Mouse (Mus musculus): ENCODE measurements around the gene Zfp52. TPM values are rescaled to one million over a fixed set of nuclear protein-coding genes. Genes with fewer than 3 reads are reported as not detected.

Zfp52 gene
- polyA plus RNA-seq, 1 experiment from 2014 or later: 1.8 TPM

DNA sequence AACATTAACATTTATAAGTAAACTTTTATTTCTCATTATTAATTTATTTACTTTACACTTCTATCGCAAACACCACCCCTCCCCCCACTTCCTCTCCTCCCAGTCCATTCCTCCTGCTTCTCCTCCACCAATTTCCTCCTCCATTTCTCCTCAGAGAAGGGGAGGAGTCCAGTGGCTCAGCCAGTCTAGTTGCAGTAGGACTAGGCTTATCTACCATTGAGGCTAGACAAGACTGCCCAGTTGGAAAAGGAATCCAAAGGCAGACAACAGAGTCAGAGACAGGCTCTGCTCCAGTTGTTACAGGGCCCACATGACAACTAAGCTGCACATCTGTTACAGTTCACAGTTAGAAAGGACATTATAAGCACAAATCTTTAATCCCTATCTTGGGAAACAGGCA, 32.4 kb downstream of the Zfp52 start:
- H3K9ac ChIP-seq: peak overlapping the region; percentile 87; the same call in 1 of the 2 replicates
- peak overlapping the region; percentile 71 for H3K4me3 ChIP-seq
- peaks cover 4% of the 10 kb centered on the region; the same call in 1 of the 2 replicates for H3K36me3 ChIP-seq
- H3K27me3 ChIP-seq: no peaks in the 10 kb centered on the region
- no peak for ATAC-seq (ENCODE audit: low read depth)
- H3K4me2 ChIP-seq: peak overlapping the region; percentile 69
- no peak overlapping the region for H3K27ac ChIP-seq (replicated peaks)
- H3K4me1 ChIP-seq (replicated peaks): peaks cover 16% of the 10 kb centered on the region
- 55% methylated on average over 1 of the region's 1 CpGs for WGBS
- H3K9me3 ChIP-seq: no peaks in the 10 kb centered on the region

GRCm38 (mm10) chr17:21579080-21579479, 43.7 kb downstream of the Zfp52 start:
- H3K4me2 ChIP-seq: no peak overlapping the region
- H3K9me3 ChIP-seq: no peaks in the 10 kb centered on the region
- H3K9ac ChIP-seq: no peak overlapping the region
- peaks cover 52% of the 10 kb centered on the region for H3K36me3 ChIP-seq
- no peak for ATAC-seq (ENCODE audit: low read depth)
- H3K27ac ChIP-seq (replicated peaks): no peak overlapping the region
- no peak overlapping the region for H3K4me3 ChIP-seq
- no peaks in the 10 kb centered on the region for H3K4me1 ChIP-seq (replicated peaks)
- H3K27me3 ChIP-seq: no peaks in the 10 kb centered on the region
- 90% methylated on average over 1 of the region's 1 CpGs for WGBS

- Histone ChIP-seq H3K9ac (no peak overlapping the region), H3K9me3 (no peaks in the 10 kb centered on the region), H3K27ac (replicated peaks) (no peak overlapping the region), H3K4me1 (replicated peaks) (no peaks in the 10 kb centered on the region), H3K4me2 (no peak overlapping the region), H3K4me3 (no peak overlapping the region), H3K36me3 (peaks cover 50% of the 10 kb centered on the region), H3K27me3 (no peaks in the 10 kb centered on the region)
- 24% methylated on average over 5 of the region's 5 CpGs for WGBS
- ATAC-seq (ENCODE audit: low read depth): 0 out of 2 replicates have a peak, but pooled peaks have one; percentile 23
Observed at GRCm38 (mm10) chr17:21579493-21580175, 44.3 kb downstream of the Zfp52 start.

DNA sequence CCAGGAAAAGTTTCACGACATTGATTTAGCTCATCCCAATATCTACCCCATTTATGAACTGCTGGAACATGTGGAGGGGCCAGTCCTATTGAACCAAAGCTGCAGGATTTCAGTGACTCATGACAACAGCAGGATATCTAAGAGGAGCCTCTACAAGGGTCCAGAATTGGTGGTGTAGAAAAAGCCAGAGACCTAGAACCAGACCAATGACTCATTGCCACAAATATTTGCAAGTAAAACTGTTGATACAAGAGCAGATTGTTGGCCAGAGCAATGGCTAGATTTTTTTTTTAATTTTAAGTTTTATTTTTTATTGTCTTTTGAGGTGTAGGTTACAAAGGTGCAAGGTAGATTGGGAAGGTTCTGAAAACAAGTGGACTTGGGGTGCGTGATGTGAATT, 50.2 kb downstream of the Zfp52 start:
- Histone ChIP-seq H3K27me3 (no peaks in the 10 kb centered on the region), H3K9me3 (peaks cover 11% of the 10 kb centered on the region; the same call in 1 of the 2 replicates), H3K36me3 (peaks cover 59% of the 10 kb centered on the region), H3K4me2 (no peak overlapping the region), H3K9ac (no peak overlapping the region), H3K27ac (replicated peaks) (no peak overlapping the region), H3K4me3 (no peak overlapping the region), H3K4me1 (replicated peaks) (no peaks in the 10 kb centered on the region)
- ATAC-seq (ENCODE audit: low read depth): no peak
- 97% methylated on average over 2 of the region's 2 CpGs for whole genome bisulfite sequencing

Other genes with a start within 250 kb of the Zfp52 start
- gene Vmn1r237, start 223.7 kb upstream of the Zfp52 start, polyA plus RNA-seq (2015; fragmentation: Nextera tagmentation; extraction: Ambion mirVana): not detected in 2 replicates
- gene Zfp677, start 151.8 kb upstream of the Zfp52 start, polyA plus RNA-seq (2015; fragmentation: Nextera tagmentation; extraction: Ambion mirVana): 4.3 and 5.6 TPM in 2 replicates
- gene Zfp54, start 112.3 kb upstream of the Zfp52 start, polyA plus RNA-seq (2015; fragmentation: Nextera tagmentation; extraction: Ambion mirVana): 5.0 and 5.6 TPM in 2 replicates
- gene Zfp51, start 85.2 kb upstream of the Zfp52 start, polyA plus RNA-seq (2015; fragmentation: Nextera tagmentation; extraction: Ambion mirVana): 15.2 and 16.5 TPM in 2 replicates
- gene Zfp53, start 46.5 kb upstream of the Zfp52 start, polyA plus RNA-seq (2015; fragmentation: Nextera tagmentation; extraction: Ambion mirVana): 9.4 and 10.1 TPM in 2 replicates
- 18.4 and 20.3 TPM in 2 replicates for gene Zfp948, start 31.5 kb downstream of the Zfp52 start, polyA plus RNA-seq (2015; fragmentation: Nextera tagmentation; extraction: Ambion mirVana)
- 11.5 and 12.3 TPM in 2 replicates for gene Zfp983, start 115.1 kb downstream of the Zfp52 start, polyA plus RNA-seq (2015; fragmentation: Nextera tagmentation; extraction: Ambion mirVana)
- 16.9 and 19.2 TPM in 2 replicates for gene Gm10226, start 156.3 kb downstream of the Zfp52 start, polyA plus RNA-seq (2015; fragmentation: Nextera tagmentation; extraction: Ambion mirVana)
- gene Zfp760, start 172.2 kb downstream of the Zfp52 start, polyA plus RNA-seq (2015; fragmentation: Nextera tagmentation; extraction: Ambion mirVana): 12.1 and 13.4 TPM in 2 replicates
- gene Zfp229, start 195.3 kb downstream of the Zfp52 start, polyA plus RNA-seq (2015; fragmentation: Nextera tagmentation; extraction: Ambion mirVana): 10.8 and 12.2 TPM in 2 replicates

Data from neural tube, embryonic 13.5 days (tissue).